Mouse (Mus musculus): ENCODE measurements around the gene Wdfy2. TPM values are rescaled to one million over a fixed set of nuclear protein-coding genes. Genes with fewer than 3 reads are reported as not detected.
A peak's percentile ranks its signal among the peaks of the same experiment; 100 is the strongest.

Gene Wdfy2
- polyA plus RNA-seq, 1 experiment = 4.8 TPM

- no peak overlapping the region for H3K4me3 ChIP-seq (ENCODE audit: insufficient read depth, poor library complexity, severe bottlenecking)
- H3K27me3 ChIP-seq (ENCODE audit: control insufficient read depth, insufficient read depth, insufficient read length) = no peaks in the 10 kb centered on the region
- H3ac ChIP-seq (ENCODE audit: control insufficient read depth, insufficient read length, low read depth) = no peak overlapping the region
- peaks cover 43% of the 10 kb centered on the region for H3K79me2 ChIP-seq (ENCODE audit: control insufficient read depth, insufficient read depth)
- no peaks in the 10 kb centered on the region for H3K36me3 ChIP-seq (ENCODE audit: control insufficient read depth, insufficient read depth)
- TF ChIP-seq CEBPB (IDR thresholded peaks at IDR 0.05; ENCODE audit: low read depth) = peak; percentile 92
- TF ChIP-seq MYOD1 (IDR thresholded peaks at IDR 0.05; ENCODE audit: control insufficient read depth, insufficient read length, low read depth) = no peak
- no peak for TF ChIP-seq MYOG (IDR thresholded peaks at IDR 0.05; ENCODE audit: control insufficient read depth, extremely low read depth, insufficient read length)
- H3K79me3 ChIP-seq (ENCODE audit: low read depth) = peaks cover 1% of the 10 kb centered on the region
Measured at GRCm38 (mm10) chr14:62880084-62880851, 42.8 kb downstream of the Wdfy2 start.

GRCm38 (mm10) chr14:62882061-62882614, 44.7 kb downstream of the Wdfy2 start:
- no peaks in the 10 kb centered on the region for H3K27me3 ChIP-seq (ENCODE audit: control insufficient read depth, insufficient read depth, insufficient read length)
- no peak for TF ChIP-seq CTCF (IDR thresholded peaks at IDR 0.05; ENCODE audit: control insufficient read depth, insufficient read depth, insufficient read length)
- no peak for TF ChIP-seq FOSL1 (IDR thresholded peaks at IDR 0.05; ENCODE audit: insufficient read depth, low read length, poor library complexity, severe bottlenecking)
- H3K4me3 ChIP-seq (ENCODE audit: insufficient read depth, poor library complexity, severe bottlenecking) = no peak overlapping the region
- H3ac ChIP-seq (ENCODE audit: control insufficient read depth, insufficient read length, low read depth) = no peak overlapping the region
- no peaks in the 10 kb centered on the region for H3K36me3 ChIP-seq (ENCODE audit: control insufficient read depth, insufficient read depth)
- peaks cover 37% of the 10 kb centered on the region for H3K79me2 ChIP-seq (ENCODE audit: control insufficient read depth, insufficient read depth)
- peaks cover 1% of the 10 kb centered on the region for H3K79me3 ChIP-seq (ENCODE audit: low read depth)

DNA sequence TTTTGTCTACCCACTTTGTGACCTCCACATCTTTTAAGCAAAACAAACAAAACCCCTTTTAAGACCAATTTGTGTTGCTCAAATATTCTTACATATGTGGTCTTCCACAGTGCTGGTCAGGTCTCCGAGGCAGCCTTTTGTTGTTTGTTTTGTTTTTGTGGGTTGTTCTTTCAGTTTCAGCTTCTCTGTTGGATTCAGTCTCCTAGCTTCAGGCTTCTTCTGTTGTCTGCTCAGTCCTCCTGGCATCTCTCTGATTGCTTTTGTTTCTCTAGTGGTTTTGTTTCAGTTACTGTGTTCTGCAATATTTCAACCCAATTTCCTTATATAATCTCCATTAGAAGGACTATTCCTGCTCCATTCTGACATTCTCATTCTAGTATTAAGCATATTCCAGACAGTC, 46.1 kb downstream of the Wdfy2 start:
- H3K79me3 ChIP-seq (ENCODE audit: low read depth) = peaks cover 1% of the 10 kb centered on the region
- TF ChIP-seq MYOG (IDR thresholded peaks at IDR 0.05; ENCODE audit: control insufficient read depth, extremely low read depth, insufficient read length) (no peak), USF1 (IDR thresholded peaks at IDR 0.05; ENCODE audit: low read depth) (no peak), FOSL1 (IDR thresholded peaks at IDR 0.05; ENCODE audit: insufficient read depth, low read length, poor library complexity, severe bottlenecking) (no peak), MYOD1 (IDR thresholded peaks at IDR 0.05; ENCODE audit: control insufficient read depth, insufficient read length, low read depth) (no peak), MAX (IDR thresholded peaks at IDR 0.05) (no peak), CTCF (IDR thresholded peaks at IDR 0.05; ENCODE audit: control insufficient read depth, insufficient read depth, insufficient read length) (no peak)
- no peaks in the 10 kb centered on the region for H3K36me3 ChIP-seq (ENCODE audit: control insufficient read depth, insufficient read depth)
- no peaks in the 10 kb centered on the region for H3K27me3 ChIP-seq (ENCODE audit: control insufficient read depth, insufficient read depth, insufficient read length)
- H3K79me2 ChIP-seq (ENCODE audit: control insufficient read depth, insufficient read depth) = peaks cover 35% of the 10 kb centered on the region
- no peak overlapping the region for H3K4me3 ChIP-seq (ENCODE audit: insufficient read depth, poor library complexity, severe bottlenecking)
- no peak overlapping the region for H3ac ChIP-seq (ENCODE audit: control insufficient read depth, insufficient read length, low read depth)

- Histone ChIP-seq H3ac (ENCODE audit: control insufficient read depth, insufficient read length, low read depth) (no peak overlapping the region), H3K4me3 (ENCODE audit: insufficient read depth, poor library complexity, severe bottlenecking) (no peak overlapping the region), H3K27me3 (ENCODE audit: control insufficient read depth, insufficient read depth, insufficient read length) (no peaks in the 10 kb centered on the region), H3K79me3 (ENCODE audit: low read depth) (peaks cover 1% of the 10 kb centered on the region), H3K36me3 (ENCODE audit: control insufficient read depth, insufficient read depth) (no peaks in the 10 kb centered on the region), H3K79me2 (ENCODE audit: control insufficient read depth, insufficient read depth) (peaks cover 35% of the 10 kb centered on the region)
- TF ChIP-seq MYOD1 (IDR thresholded peaks at IDR 0.05; ENCODE audit: control insufficient read depth, insufficient read length, low read depth) (no peak), CEBPB (IDR thresholded peaks at IDR 0.05; ENCODE audit: low read depth) (no peak), MAX (IDR thresholded peaks at IDR 0.05) (no peak), FOSL1 (IDR thresholded peaks at IDR 0.05; ENCODE audit: insufficient read depth, low read length, poor library complexity, severe bottlenecking) (no peak), MYOG (IDR thresholded peaks at IDR 0.05; ENCODE audit: control insufficient read depth, extremely low read depth, insufficient read length) (no peak)
Measured at GRCm38 (mm10) chr14:62884171-62884570, 46.7 kb downstream of the Wdfy2 start.

DNA sequence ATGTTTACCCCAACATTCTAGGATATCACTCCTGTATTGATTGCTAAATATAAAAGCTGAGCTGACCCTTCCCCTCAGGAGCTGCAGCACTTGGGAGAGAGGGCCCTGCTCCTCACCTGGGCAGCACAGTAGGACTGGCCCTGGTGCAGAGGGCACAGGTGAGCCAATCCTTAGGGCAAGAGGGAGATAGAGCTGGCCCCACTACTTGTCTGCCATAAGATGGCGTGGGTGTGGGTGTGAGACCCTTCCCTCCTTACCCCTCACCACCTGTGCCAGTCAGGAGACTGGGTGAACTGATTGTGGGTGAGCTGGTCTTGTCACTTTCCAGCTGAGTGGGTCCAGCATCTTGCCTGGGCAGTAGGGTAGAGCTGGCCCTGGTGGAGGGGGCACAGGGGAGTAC, 47.2 kb downstream of the Wdfy2 start:
- TF ChIP-seq FOSL1 (IDR thresholded peaks at IDR 0.05; ENCODE audit: insufficient read depth, low read length, poor library complexity, severe bottlenecking) (no peak), MAX (IDR thresholded peaks at IDR 0.05) (no peak), MYOD1 (IDR thresholded peaks at IDR 0.05; ENCODE audit: control insufficient read depth, insufficient read length, low read depth) (no peak), CEBPB (IDR thresholded peaks at IDR 0.05; ENCODE audit: low read depth) (no peak), CTCF (IDR thresholded peaks at IDR 0.05; ENCODE audit: control insufficient read depth, insufficient read depth, insufficient read length) (no peak), USF1 (IDR thresholded peaks at IDR 0.05; ENCODE audit: low read depth) (no peak), MYOG (IDR thresholded peaks at IDR 0.05; ENCODE audit: control insufficient read depth, extremely low read depth, insufficient read length) (no peak)
- Histone ChIP-seq H3ac (ENCODE audit: control insufficient read depth, insufficient read length, low read depth) (no peak overlapping the region), H3K36me3 (ENCODE audit: control insufficient read depth, insufficient read depth) (no peaks in the 10 kb centered on the region), H3K4me3 (ENCODE audit: insufficient read depth, poor library complexity, severe bottlenecking) (no peak overlapping the region), H3K79me3 (ENCODE audit: low read depth) (peaks cover 1% of the 10 kb centered on the region), H3K79me2 (ENCODE audit: control insufficient read depth, insufficient read depth) (peaks cover 35% of the 10 kb centered on the region), H3K27me3 (ENCODE audit: control insufficient read depth, insufficient read depth, insufficient read length) (no peaks in the 10 kb centered on the region)

DNA sequence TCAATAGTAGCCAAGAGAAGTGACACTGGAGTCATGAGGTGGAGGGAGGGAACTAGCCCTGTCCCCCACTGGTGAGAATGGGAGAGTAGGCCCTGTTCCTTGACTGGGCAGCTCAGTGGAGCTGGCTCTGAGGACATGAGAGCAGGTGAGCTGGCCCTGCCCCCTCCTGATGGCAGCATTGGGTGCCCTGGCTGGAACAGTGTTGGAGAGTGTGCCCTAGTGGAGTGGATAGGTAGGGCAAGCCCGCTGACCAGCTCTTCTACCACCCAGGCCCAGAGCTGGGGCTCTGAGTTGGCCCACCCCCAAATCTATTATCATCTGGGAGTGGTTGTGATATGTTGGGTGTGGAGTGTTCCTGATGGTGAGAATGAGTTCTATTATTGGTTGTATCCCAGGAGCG, 47.7 kb downstream of the Wdfy2 start:
- no peak overlapping the region for H3ac ChIP-seq (ENCODE audit: control insufficient read depth, insufficient read length, low read depth)
- H3K4me3 ChIP-seq (ENCODE audit: insufficient read depth, poor library complexity, severe bottlenecking) = no peak overlapping the region
- TF ChIP-seq MYOG (IDR thresholded peaks at IDR 0.05; ENCODE audit: control insufficient read depth, extremely low read depth, insufficient read length) (no peak), MAX (IDR thresholded peaks at IDR 0.05) (no peak), MYOD1 (IDR thresholded peaks at IDR 0.05; ENCODE audit: control insufficient read depth, insufficient read length, low read depth) (no peak), CTCF (IDR thresholded peaks at IDR 0.05; ENCODE audit: control insufficient read depth, insufficient read depth, insufficient read length) (no peak), CEBPB (IDR thresholded peaks at IDR 0.05; ENCODE audit: low read depth) (no peak), FOSL1 (IDR thresholded peaks at IDR 0.05; ENCODE audit: insufficient read depth, low read length, poor library complexity, severe bottlenecking) (no peak), USF1 (IDR thresholded peaks at IDR 0.05; ENCODE audit: low read depth) (no peak)
- peaks cover 35% of the 10 kb centered on the region for H3K79me2 ChIP-seq (ENCODE audit: control insufficient read depth, insufficient read depth)
- H3K79me3 ChIP-seq (ENCODE audit: low read depth) = peaks cover 1% of the 10 kb centered on the region
- no peaks in the 10 kb centered on the region for H3K27me3 ChIP-seq (ENCODE audit: control insufficient read depth, insufficient read depth, insufficient read length)
- H3K36me3 ChIP-seq (ENCODE audit: control insufficient read depth, insufficient read depth) = no peaks in the 10 kb centered on the region
